Mouse (Mus musculus) ovary, postnatal 36 days (tissue): ENCODE results near the gene Slc15a3.

Source experiments
- DNase-seq: peaks from one replicate; pipeline ENCODE4 v3.0.0; 2022; ENCODE audit warnings: low spot score, mixed read lengths

Gene Slc15a3

GRCm38 (mm10) chr19:10822534-10822933 is 17.0 kb upstream of the Slc15a3 start:
- no peak for DNase-seq

GRCm38 (mm10) chr19:10824061-10824460 is 15.5 kb upstream of the Slc15a3 start:
- DNase-seq, result no peak

GRCm38 (mm10) chr19:10828321-10828720 is 11.2 kb upstream of the Slc15a3 start:
- no peak for DNase-seq

- no peak for DNase-seq
These were observed 9.9 kb upstream of the Slc15a3 start, which contains the start of gene Cd6 for GRCm38 (mm10) chr19:10829436-10830175. TSS of gene Cd6 (minus strand) at chr19:10830058.

- DNase-seq, result peak; percentile 63
These were observed 8.1 kb upstream of the Slc15a3 start for GRCm38 (mm10) chr19:10831424-10831823.

GRCm38 (mm10) chr19:10832030-10832429 is 7.5 kb upstream of the Slc15a3 start:
- no peak for DNase-seq

GRCm38 (mm10) chr19:10833611-10834010 is 5.9 kb upstream of the Slc15a3 start:
- DNase-seq, result no peak

- DNase-seq, result no peak
These were observed 3.9 kb upstream of the Slc15a3 start for GRCm38 (mm10) chr19:10835671-10836070.

GRCm38 (mm10) chr19:10841721-10842626 is 2.4 kb downstream of the Slc15a3 start:
- DNase-seq, result no peak

- DNase-seq, result no peak
These were observed 3.4 kb downstream of the Slc15a3 start for GRCm38 (mm10) chr19:10842914-10843313.

GRCm38 (mm10) chr19:10844206-10844605 is 4.7 kb downstream of the Slc15a3 start:
- DNase-seq, result no peak

GRCm38 (mm10) chr19:10845454-10845853 is 5.9 kb downstream of the Slc15a3 start:
- no peak for DNase-seq

- no peak for DNase-seq
These were observed 6.6 kb downstream of the Slc15a3 start for GRCm38 (mm10) chr19:10846150-10846549.

- DNase-seq, result peak; percentile 49
These were observed 8.0 kb downstream of the Slc15a3 start for GRCm38 (mm10) chr19:10847311-10848087.

- DNase-seq, result no peak
These were observed 15.9 kb downstream of the Slc15a3 start for GRCm38 (mm10) chr19:10855422-10855821.

- DNase-seq, result no peak
These were observed 17.0 kb downstream of the Slc15a3 start for GRCm38 (mm10) chr19:10856520-10856919.

GRCm38 (mm10) chr19:10860072-10860497 is 20.6 kb downstream of the Slc15a3 start:
- DNase-seq, result no peak

- DNase-seq, result no peak
These were observed 26.8 kb downstream of the Slc15a3 start for GRCm38 (mm10) chr19:10866351-10866750.

- no peak for DNase-seq
These were observed 28.6 kb downstream of the Slc15a3 start for GRCm38 (mm10) chr19:10867946-10868622.

- no peak for DNase-seq
These were observed 29.2 kb downstream of the Slc15a3 start for GRCm38 (mm10) chr19:10868623-10869141.

GRCm38 (mm10) chr19:10869241-10869885 is 29.8 kb downstream of the Slc15a3 start:
- DNase-seq, result peak; percentile 80
